Mouse (Mus musculus): Measurements from ENCODE around the gene Sdhaf3. TPM values are rescaled to one million over a fixed set of nuclear protein-coding genes. Genes with fewer than 3 reads are reported as not detected.

Gene Sdhaf3
- 5.9 TPM for polyA plus RNA-seq (2014; fragmentation: Illumina TruSeq; extraction: RNeasy Lipid Tissue Mini Kit (QIAGEN cat#74804); ENCODE audit: low read depth, low replicate concordance)

DNA sequence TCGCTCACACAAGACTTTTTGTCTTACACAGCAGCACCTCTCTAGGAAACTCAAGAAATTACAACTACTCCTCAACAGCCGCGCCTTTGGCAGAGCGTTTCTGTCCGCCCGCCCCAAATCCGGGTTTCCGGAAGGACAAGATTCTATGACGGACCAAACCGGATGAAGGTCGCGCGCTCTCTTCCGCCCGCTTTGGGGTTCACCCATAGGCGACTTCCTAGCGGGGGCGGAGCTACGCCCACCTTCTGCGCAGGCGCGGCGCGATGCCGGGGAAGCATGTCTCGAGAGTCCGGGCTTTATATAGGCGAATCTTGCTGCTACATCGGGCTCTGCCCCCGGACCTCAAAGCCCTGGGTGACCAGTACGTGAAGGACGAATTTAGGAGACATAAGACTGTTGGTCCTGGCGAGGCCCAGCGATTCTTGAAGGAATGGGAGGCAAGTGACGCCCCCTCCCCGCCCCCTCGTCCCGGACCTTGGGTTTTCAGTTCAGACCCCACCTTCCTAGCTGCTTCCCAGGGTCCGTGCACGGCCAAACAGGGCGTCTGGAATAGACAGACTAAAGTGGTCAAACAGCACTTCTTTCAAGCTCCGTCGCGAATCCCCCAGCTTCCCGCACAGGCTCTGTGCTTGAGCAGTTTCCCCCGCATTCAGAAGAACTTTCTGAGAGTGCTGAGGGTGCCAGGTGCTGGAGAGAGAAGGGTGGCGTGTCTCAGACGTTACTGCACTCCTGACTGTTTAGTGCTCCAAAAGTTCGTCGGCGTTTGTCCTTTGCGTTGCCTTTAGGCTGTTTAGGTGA is at the start of gene Sdhaf3:
Sdhaf3 (plus strand) TSS at position 241 of the 798 bp plus-strand sequence.

Other genes with a start within 250 kb of the Sdhaf3 start
- gene Dlx6, start 92.7 kb upstream of the Sdhaf3 start, polyA plus RNA-seq (2014; fragmentation: Illumina TruSeq; extraction: RNeasy Lipid Tissue Mini Kit (QIAGEN cat#74804); ENCODE audit: low read depth, low replicate concordance), result 6.0 TPM
- gene Dlx5, start 73.9 kb upstream of the Sdhaf3 start, polyA plus RNA-seq (2014; fragmentation: Illumina TruSeq; extraction: RNeasy Lipid Tissue Mini Kit (QIAGEN cat#74804); ENCODE audit: low read depth, low replicate concordance), result 1.2 TPM

All from testis, adult 10 weeks (tissue).